In the genomic region with DNA sequence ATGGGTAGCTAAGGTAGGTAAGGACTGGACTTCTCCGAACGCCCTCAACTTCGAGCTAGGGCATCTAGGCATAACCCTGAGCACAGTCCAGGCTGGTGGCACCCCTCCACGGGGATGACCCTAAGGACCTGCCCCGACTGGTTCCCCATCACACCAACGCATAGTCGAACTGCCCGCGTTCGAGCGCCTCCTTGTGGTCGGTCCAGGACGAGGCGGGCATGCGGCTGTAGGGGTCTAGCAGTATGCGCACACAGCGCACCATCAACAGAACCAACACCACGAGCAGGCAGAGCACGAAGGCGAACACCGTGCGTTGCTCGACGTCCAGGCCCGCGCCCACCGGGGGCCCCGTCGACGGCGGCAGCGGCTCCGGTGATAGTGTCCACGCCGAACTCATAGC, we compare ENCODE assay signal across 8 mouse cellular contexts. TPM values are rescaled to one million over a fixed set of nuclear protein-coding genes. Genes with fewer than 3 reads are reported as not detected.
DNase-seq lines count a peak whose midpoint lies in the region; ATAC-seq and TF ChIP-seq lines count a peak whose summit lies in the region.

No protein-coding gene starts in this region.

- peak overlapping the region; percentile 51 for H3K9ac ChIP-seq in ES-Bruce4 (ENCODE audit: low read depth, poor library complexity, severe bottlenecking)
- peak overlapping the region; percentile 77 for H3K9ac ChIP-seq in lung, embryonic 15.5 days

- peak; percentile 90 for DNase-seq in forebrain, embryonic 10.5 days (ENCODE audit: extremely low spot score, low spot score)
- DNase-seq in heart, postnatal 10 days = peak; percentile 71 to 86
- DNase-seq in layer of hippocampus, adult 18-20 months (ENCODE audit: low spot score in 2 of 2) = peak; percentile 81 to 87
- DNase-seq in thymus, adult 18-20 months = peak; percentile 67 to 73

- peak; percentile 54 for ATAC-seq in lung, embryonic 15.5 days (ENCODE audit: borderline replicate concordance, extremely low read depth, low FRiP score, low TSS enrichment)
- ATAC-seq in neutrophil, adult 5-6 weeks (ENCODE audit: extremely low read depth, insufficient number of reproducible peaks, low FRiP score, poor library complexity, severe bottlenecking) = peak; percentile 59

- peak overlapping the region; percentile 92 for H3K4me2 ChIP-seq in lung, embryonic 15.5 days

- no peaks in the 10 kb centered on the region for H3K27me3 ChIP-seq in ES-Bruce4 (ENCODE audit: control insufficient read depth, insufficient read depth, low read length, poor library complexity, severe bottlenecking)
- no peaks in the 10 kb centered on the region for H3K27me3 ChIP-seq in forebrain, embryonic 10.5 days (ENCODE audit: poor library complexity, severe bottlenecking)
- no peaks in the 10 kb centered on the region for H3K27me3 ChIP-seq in lung, embryonic 15.5 days

- intact Hi-C loops in heart, postnatal 10 days (cut with DNase I) = loop anchor here (2.0 to 10.0 kb wide), 2 partner anchors 117 to 633 kb away; partner anchors contain the start of genes Pcp2, Pet100 and Xab2

- H3K36me3 ChIP-seq in ES-Bruce4 (ENCODE audit: control insufficient read depth, insufficient read depth, low read length, poor library complexity, severe bottlenecking) = peaks cover 42% of the 10 kb centered on the region
- H3K36me3 ChIP-seq in forebrain, embryonic 10.5 days (replicated peaks) = peaks cover 77% of the 10 kb centered on the region
- peaks cover 54% of the 10 kb centered on the region for H3K36me3 ChIP-seq in lung, embryonic 15.5 days

- no peak for TF ChIP-seq POLR2A in ES-Bruce4 (IDR thresholded peaks at IDR 0.05; ENCODE audit: insufficient read depth, low read length)

- TF ChIP-seq CTCF in ES-Bruce4 (IDR thresholded peaks at IDR 0.05; ENCODE audit: low read depth, low read length) = peak; percentile 98

- H3K4me1 ChIP-seq in ES-Bruce4 (ENCODE audit: control insufficient read depth, insufficient read depth, low read length) = peaks cover 1% of the 10 kb centered on the region
- H3K4me1 ChIP-seq in brown adipose tissue, adult 24 weeks (ENCODE audit: control insufficient read depth, insufficient read depth, insufficient read length, low read length) = peaks cover 3% of the 10 kb centered on the region; the same call in 1 of the 2 replicates
- H3K4me1 ChIP-seq in forebrain, embryonic 10.5 days = peaks cover 48% of the 10 kb centered on the region
- H3K4me1 ChIP-seq in lung, embryonic 15.5 days = peaks cover 34% of the 10 kb centered on the region

- peak overlapping the region; percentile 70 for H3K4me3 ChIP-seq in ES-Bruce4 (ENCODE audit: low read depth, low read length)
- H3K4me3 ChIP-seq in brown adipose tissue, adult 24 weeks (ENCODE audit: insufficient read depth, low read depth, low read length) = peak overlapping the region; percentile 47
- H3K4me3 ChIP-seq in forebrain, embryonic 10.5 days = peak overlapping the region; percentile 93
- peak overlapping the region; percentile 87 for H3K4me3 ChIP-seq in lung, embryonic 15.5 days

- WGBS in forebrain, embryonic 10.5 days = 2% methylated on average over 35 of the region's 35 CpGs
- under 1% methylated on average over 35 of the region's 35 CpGs for WGBS in lung, embryonic 15.5 days

- 0 out of 2 replicates have a peak, but pooled peaks have one; percentile 50 for TF ChIP-seq EP300 in ES-Bruce4 (IDR thresholded peaks at IDR 0.05; ENCODE audit: insufficient read depth, low read depth, low read length)

- H3K9me3 ChIP-seq in ES-Bruce4 (replicated peaks; ENCODE audit: control insufficient read depth, insufficient read depth, low read length, poor library complexity, severe bottlenecking) = no peaks in the 10 kb centered on the region
- no peaks in the 10 kb centered on the region for H3K9me3 ChIP-seq in forebrain, embryonic 10.5 days
- H3K9me3 ChIP-seq in lung, embryonic 15.5 days = no peaks in the 10 kb centered on the region

- peak overlapping the region; percentile 34; the same call in 1 of the 2 replicates for H3K27ac ChIP-seq in ES-Bruce4 (ENCODE audit: insufficient read depth, low read length)
- H3K27ac ChIP-seq in brown adipose tissue, adult 24 weeks (replicated peaks; ENCODE audit: low read depth, low read length) = no peak overlapping the region
- peak overlapping the region; percentile 98 for H3K27ac ChIP-seq in forebrain, embryonic 10.5 days
- H3K27ac ChIP-seq in lung, embryonic 15.5 days = peak overlapping the region; percentile 86

RNA-seq across cellular contexts. Expression of gene Ctxn1, which starts 0.8 kb away (rescaled TPM):
- 21.6 and 25.0 TPM in 2 replicates for polyA plus RNA-seq in ES-Bruce4 (2011; ENCODE audit: insufficient read depth, insufficient read length, low read depth, missing spikeins)
- polyA plus RNA-seq in brown adipose tissue, adult 24 weeks (2012; ENCODE audit: insufficient read depth, insufficient read length, missing spikeins) = 1.7 TPM in 1 of 2 replicates, not detected in the other
- polyA plus RNA-seq in forebrain, embryonic 10.5 days (2016; fragmentation: Nextera tagmentation; extraction: Ambion mirVana) = 111 and 120 TPM in 2 replicates
- 1 to 10 TPM; 4.5 to 5.6 TPM for total RNA-seq in heart, postnatal 10 days (2021)
- 100 to 1,000 TPM; 524 to 546 TPM for total RNA-seq in layer of hippocampus, adult 18-20 months (2021)
- 75.3 and 75.6 TPM in 2 replicates for polyA plus RNA-seq in lung, embryonic 15.5 days (2015; fragmentation: Nextera tagmentation; extraction: Ambion mirVana)
- total RNA-seq in neutrophil, adult 5-6 weeks (2017) = 0.35 TPM in 1 of 2 replicates, not detected in the other

RNA-seq across cellular contexts. Expression of gene Snapc2, which starts 5.4 kb away (rescaled TPM):
- polyA plus RNA-seq in ES-Bruce4 (2011; ENCODE audit: insufficient read depth, insufficient read length, low read depth, missing spikeins) = 26.8 and 29.0 TPM in 2 replicates
- 11.6 and 13.5 TPM in 2 replicates for polyA plus RNA-seq in brown adipose tissue, adult 24 weeks (2012; ENCODE audit: insufficient read depth, insufficient read length, missing spikeins)
- polyA plus RNA-seq in forebrain, embryonic 10.5 days (2016; fragmentation: Nextera tagmentation; extraction: Ambion mirVana) = 64.0 and 64.7 TPM in 2 replicates
- 10 to 100 TPM; 16.6 to 20.5 TPM for total RNA-seq in heart, postnatal 10 days (2021)
- total RNA-seq in layer of hippocampus, adult 18-20 months (2021) = 10 to 100 TPM; 28.9 to 31.1 TPM
- polyA plus RNA-seq in lung, embryonic 15.5 days (2015; fragmentation: Nextera tagmentation; extraction: Ambion mirVana) = 60.8 and 61.6 TPM in 2 replicates
- total RNA-seq in neutrophil, adult 5-6 weeks (2017) = 6.8 and 15.7 TPM in 2 replicates

RNA-seq across cellular contexts. Expression of gene Tgfbr3l, which starts 10.2 kb away (rescaled TPM):
- 4.2 and 5.6 TPM in 2 replicates for polyA plus RNA-seq in ES-Bruce4 (2011; ENCODE audit: insufficient read depth, insufficient read length, low read depth, missing spikeins)
- 1.5 TPM in 1 of 2 replicates, not detected in the other for polyA plus RNA-seq in brown adipose tissue, adult 24 weeks (2012; ENCODE audit: insufficient read depth, insufficient read length, missing spikeins)
- 2.5 and 4.1 TPM in 2 replicates for polyA plus RNA-seq in forebrain, embryonic 10.5 days (2016; fragmentation: Nextera tagmentation; extraction: Ambion mirVana)
- 1 to 10 TPM; 4.5 to 6.7 TPM for total RNA-seq in heart, postnatal 10 days (2021)
- 10 to 100 TPM in 1 of 2 experiments, 1 to 10 TPM in 1; 8.9 to 12.2 TPM for total RNA-seq in layer of hippocampus, adult 18-20 months (2021)
- 2.5 and 3.4 TPM in 2 replicates for polyA plus RNA-seq in lung, embryonic 15.5 days (2015; fragmentation: Nextera tagmentation; extraction: Ambion mirVana)
- 8.4 and 10.2 TPM in 2 replicates for total RNA-seq in neutrophil, adult 5-6 weeks (2017)

RNA-seq across cellular contexts. Expression of gene Timm44, which starts 17.5 kb away (rescaled TPM):
- 99.1 and 103 TPM in 2 replicates for polyA plus RNA-seq in ES-Bruce4 (2011; ENCODE audit: insufficient read depth, insufficient read length, low read depth, missing spikeins)
- polyA plus RNA-seq in brown adipose tissue, adult 24 weeks (2012; ENCODE audit: insufficient read depth, insufficient read length, missing spikeins) = 145 and 147 TPM in 2 replicates
- polyA plus RNA-seq in forebrain, embryonic 10.5 days (2016; fragmentation: Nextera tagmentation; extraction: Ambion mirVana) = 69.8 and 70.2 TPM in 2 replicates
- 100 to 1,000 TPM; 107 to 112 TPM for total RNA-seq in heart, postnatal 10 days (2021)
- 10 to 100 TPM; 59.1 to 61.4 TPM for total RNA-seq in layer of hippocampus, adult 18-20 months (2021)
- 55.1 and 56.0 TPM in 2 replicates for polyA plus RNA-seq in lung, embryonic 15.5 days (2015; fragmentation: Nextera tagmentation; extraction: Ambion mirVana)
- 78.5 and 86.7 TPM in 2 replicates for total RNA-seq in neutrophil, adult 5-6 weeks (2017)

RNA-seq across cellular contexts. Expression of gene Gm49320, which starts 19.6 kb away (rescaled TPM):
- 0.33 and 1.2 TPM in 2 replicates for polyA plus RNA-seq in ES-Bruce4 (2011; ENCODE audit: insufficient read depth, insufficient read length, low read depth, missing spikeins)
- polyA plus RNA-seq in brown adipose tissue, adult 24 weeks (2012; ENCODE audit: insufficient read depth, insufficient read length, missing spikeins) = not detected in 2 replicates
- 0.70 and 0.81 TPM in 2 replicates for polyA plus RNA-seq in forebrain, embryonic 10.5 days (2016; fragmentation: Nextera tagmentation; extraction: Ambion mirVana)
- under 1 TPM in 1 of 2 experiments, not detected in 1; 0.57 TPM for total RNA-seq in heart, postnatal 10 days (2021)
- total RNA-seq in layer of hippocampus, adult 18-20 months (2021) = under 1 TPM; 0.46 to 0.62 TPM
- 1.4 and 1.5 TPM in 2 replicates for polyA plus RNA-seq in lung, embryonic 15.5 days (2015; fragmentation: Nextera tagmentation; extraction: Ambion mirVana)
- total RNA-seq in neutrophil, adult 5-6 weeks (2017) = 1.4 TPM in 1 of 2 replicates, not detected in the other
